In genomic region chr14:54578063-54578462, GRCm38 (mm10) we compare ENCODE assay signal across 8 mouse cellular contexts. TPM values are rescaled to one million over a fixed set of nuclear protein-coding genes. Genes with fewer than 3 reads are reported as not detected.
A peak's percentile ranks its signal among the peaks of the same experiment; 100 is the strongest.
DNase-seq lines count a peak whose midpoint lies in the region; ATAC-seq and TF ChIP-seq lines count a peak whose summit lies in the region.

No protein-coding gene starts in this region.

- peak overlapping the region; percentile 58; the same call in 1 of the 2 replicates for H3K4me3 ChIP-seq in G1E (ENCODE audit: low read depth, low read length)
- H3K4me3 ChIP-seq in lung, embryonic 15.5 days, result peak overlapping the region; percentile 81

- DNase-seq in adrenal gland, postnatal 14 days, result peak; percentile 59
- no peak for DNase-seq in adrenal gland, postnatal 25 days
- no peak for DNase-seq in G1E (ENCODE audit: low spot score)
- DNase-seq in retina, embryonic 14.5 days (ENCODE audit: low spot score), result peak; percentile 74
- DNase-seq in cerebellum, postnatal 36 days, result no peak

- H3K27ac ChIP-seq in lung, embryonic 15.5 days, result peak overlapping the region; percentile 97

- H3K9ac ChIP-seq in lung, embryonic 15.5 days, result peak overlapping the region; percentile 94

- peaks cover 28% of the 10 kb centered on the region for H3K9me3 ChIP-seq in G1E (replicated peaks)
- H3K9me3 ChIP-seq in lung, embryonic 15.5 days, result no peaks in the 10 kb centered on the region

- H3K4me2 ChIP-seq in lung, embryonic 15.5 days, result peak overlapping the region; percentile 62

- no peak for ATAC-seq in G1E (ENCODE audit: extremely low read depth, insufficient number of reproducible peaks, low FRiP score, poor library complexity, severe bottlenecking)
- ATAC-seq in erythroblast, adult 5-6 weeks (replicated peaks; ENCODE audit: low FRiP score, poor library complexity, severe bottlenecking), result 0 out of 2 replicates have a peak, but pooled peaks have one; percentile 38
- ATAC-seq in inflammation-experienced regulatory T-cells, adult 6 months, result peak; percentile 82
- ATAC-seq in lung, embryonic 15.5 days (ENCODE audit: borderline replicate concordance, extremely low read depth, low FRiP score, low TSS enrichment), result peak; percentile 11; the same call in 1 of the 2 replicates

- H3K27me3 ChIP-seq in G1E (ENCODE audit: insufficient read depth, low read length), result peaks cover 47% of the 10 kb centered on the region
- H3K27me3 ChIP-seq in lung, embryonic 15.5 days, result no peaks in the 10 kb centered on the region

- peaks cover 7% of the 10 kb centered on the region for H3K36me3 ChIP-seq in G1E (replicated peaks)
- H3K36me3 ChIP-seq in lung, embryonic 15.5 days, result peaks cover 5% of the 10 kb centered on the region; the same call in 1 of the 2 replicates

- under 1% methylated on average over 10 of the region's 10 CpGs for WGBS in lung, embryonic 15.5 days

- TF ChIP-seq CTCF in G1E (IDR thresholded peaks at IDR 0.05; ENCODE audit: low read depth, low read length), result no peak

- H3K4me1 ChIP-seq in G1E (ENCODE audit: insufficient read depth, low read depth, low read length), result peaks cover 44% of the 10 kb centered on the region
- H3K4me1 ChIP-seq in lung, embryonic 15.5 days, result peaks cover 30% of the 10 kb centered on the region

RNA-seq across cellular contexts. Expression of gene Ajuba, which starts 0.7 kb away (rescaled TPM):
- total RNA-seq in adrenal gland, postnatal 14 days (2021), result 18.2 and 23.3 TPM in 2 replicates
- 19.6 and 24.2 TPM in 2 replicates for total RNA-seq in adrenal gland, postnatal 25 days (2021)
- not detected in 2 replicates for total RNA-seq in G1E (2014; fragmentation: Nextera tagmentation)
- total RNA-seq in G1E (2017), result 0.17 TPM in 1 of 2 replicates, not detected in the other
- 0.02 TPM in 1 of 2 replicates, not detected in the other for polyA plus RNA-seq in G1E (2012)
- total RNA-seq in erythroblast, adult 5-6 weeks (2015; ENCODE audit: low replicate concordance), result not detected in 2 replicates
- total RNA-seq in erythroblast, adult 5-6 weeks (2017; ENCODE audit: low replicate concordance), result 0.85 TPM in 1 of 2 replicates, not detected in the other
- under 1 TPM; 0.10 to 0.25 (median 0.15) TPM for polyA plus RNA-seq in inflammation-experienced regulatory T-cells, adult 6 months (2017; shearing (Covaris generic))
- polyA plus RNA-seq in lung, embryonic 15.5 days (2015; fragmentation: Nextera tagmentation; extraction: Ambion mirVana), result 49.0 and 52.8 TPM in 2 replicates

RNA-seq across cellular contexts. Expression of gene Haus4, which starts 23.6 kb away (rescaled TPM):
- 27.6 and 29.3 TPM in 2 replicates for total RNA-seq in adrenal gland, postnatal 14 days (2021)
- total RNA-seq in adrenal gland, postnatal 25 days (2021), result 29.5 and 32.5 TPM in 2 replicates
- total RNA-seq in G1E (2014; fragmentation: Nextera tagmentation) (42.7 and 46.4 TPM in 2 replicates), G1E (2017) (57.9 and 66.6 TPM in 2 replicates)
- polyA plus RNA-seq in G1E (2012), result 46.1 and 60.3 TPM in 2 replicates
- total RNA-seq in erythroblast, adult 5-6 weeks (2015; ENCODE audit: low replicate concordance), result 13.0 and 30.6 TPM in 2 replicates
- 39.4 and 42.9 TPM in 2 replicates for total RNA-seq in erythroblast, adult 5-6 weeks (2017; ENCODE audit: low replicate concordance)
- polyA plus RNA-seq in inflammation-experienced regulatory T-cells, adult 6 months (2017; shearing (Covaris generic)), result 10 to 100 TPM; 24.6 to 39.7 (median 31.6) TPM
- polyA plus RNA-seq in lung, embryonic 15.5 days (2015; fragmentation: Nextera tagmentation; extraction: Ambion mirVana), result 58.1 and 68.7 TPM in 2 replicates

RNA-seq across cellular contexts. Expression of gene 4931414P19Rik, which starts 27.7 kb away (rescaled TPM):
- total RNA-seq in adrenal gland, postnatal 14 days (2021), result 5.4 and 6.2 TPM in 2 replicates
- 7.9 and 12.2 TPM in 2 replicates for total RNA-seq in adrenal gland, postnatal 25 days (2021)
- 9.0 and 25.1 TPM in 2 replicates for total RNA-seq in G1E (2014; fragmentation: Nextera tagmentation)
- total RNA-seq in G1E (2017), result 2.6 and 4.8 TPM in 2 replicates
- polyA plus RNA-seq in G1E (2012), result 21.3 and 25.6 TPM in 2 replicates
- total RNA-seq in erythroblast, adult 5-6 weeks (2015; ENCODE audit: low replicate concordance), result 1.3 and 4.4 TPM in 2 replicates
- total RNA-seq in erythroblast, adult 5-6 weeks (2017; ENCODE audit: low replicate concordance), result 1.0 and 1.4 TPM in 2 replicates
- polyA plus RNA-seq in inflammation-experienced regulatory T-cells, adult 6 months (2017; shearing (Covaris generic)), result 1 to 10 TPM; 1.5 to 2.5 (median 1.7) TPM
- 8.6 and 8.8 TPM in 2 replicates for polyA plus RNA-seq in lung, embryonic 15.5 days (2015; fragmentation: Nextera tagmentation; extraction: Ambion mirVana)

RNA-seq across cellular contexts. Expression of gene Psmb5, which starts 39.8 kb away (rescaled TPM):
- 248 and 259 TPM in 2 replicates for total RNA-seq in adrenal gland, postnatal 14 days (2021)
- total RNA-seq in adrenal gland, postnatal 25 days (2021), result 360 and 367 TPM in 2 replicates
- total RNA-seq in G1E (2014; fragmentation: Nextera tagmentation) (26.5 and 32.1 TPM in 2 replicates), G1E (2017) (50.8 and 56.8 TPM in 2 replicates)
- 149 and 159 TPM in 2 replicates for polyA plus RNA-seq in G1E (2012)
- total RNA-seq in erythroblast, adult 5-6 weeks (2015; ENCODE audit: low replicate concordance), result 47.7 and 51.0 TPM in 2 replicates
- 12.9 and 18.1 TPM in 2 replicates for total RNA-seq in erythroblast, adult 5-6 weeks (2017; ENCODE audit: low replicate concordance)
- polyA plus RNA-seq in inflammation-experienced regulatory T-cells, adult 6 months (2017; shearing (Covaris generic)), result 100 to 1,000 TPM; 131 to 214 (median 136) TPM
- 378 and 407 TPM in 2 replicates for polyA plus RNA-seq in lung, embryonic 15.5 days (2015; fragmentation: Nextera tagmentation; extraction: Ambion mirVana)

RNA-seq across cellular contexts. Expression of gene Psmb11, which starts 43.2 kb away (rescaled TPM):
- total RNA-seq in adrenal gland, postnatal 14 days (2021), result not detected in 2 replicates
- not detected in 2 replicates for total RNA-seq in adrenal gland, postnatal 25 days (2021)
- total RNA-seq in G1E (2014; fragmentation: Nextera tagmentation) (not detected in 2 replicates), G1E (2017) (0.11 and 0.12 TPM in 2 replicates)
- polyA plus RNA-seq in G1E (2012), result not detected in 2 replicates
- total RNA-seq in erythroblast, adult 5-6 weeks (2015; ENCODE audit: low replicate concordance), result not detected in 2 replicates
- total RNA-seq in erythroblast, adult 5-6 weeks (2017; ENCODE audit: low replicate concordance), result 0.26 TPM in 1 of 2 replicates, not detected in the other
- not detected for polyA plus RNA-seq in inflammation-experienced regulatory T-cells, adult 6 months (2017; shearing (Covaris generic))
- 0.94 and 4.7 TPM in 2 replicates for polyA plus RNA-seq in lung, embryonic 15.5 days (2015; fragmentation: Nextera tagmentation; extraction: Ambion mirVana)

Comparison
In these comparisons a context has a peak if more than half of its experiments do, and no peak if none do; other contexts are left out.
1. DNase-seq: peak in adrenal gland, postnatal 14 days (single experiment) and retina, embryonic 14.5 days (single experiment); none in adrenal gland, postnatal 25 days (single experiment), G1E (single experiment) and cerebellum, postnatal 36 days (0 of 2).
2. RNA of gene Ajuba, which starts 0.7 kb away (total RNA-seq): 19.6 to 24.2 TPM in adrenal gland, postnatal 25 days and 18.2 to 23.3 TPM in adrenal gland, postnatal 14 days; 0.85 TPM in erythroblast, adult 5-6 weeks and 0.17 TPM in G1E; every median in the first group is over 10 times any median in the second.